Mouse (Mus musculus) kidney, adult 10 weeks (tissue): ENCODE results near the gene Otoa. TPM values are rescaled to one million over a fixed set of nuclear protein-coding genes. Genes with fewer than 3 reads are reported as not detected.

Experiments
- polyA plus RNA-seq: library from polyadenylated mRNA; stranded (reverse); fragments of 350-450 nt; fragmentation: Illumina TruSeq; extraction: RNeasy Lipid Tissue Mini Kit (QIAGEN cat#74804); gene quantifications from one replicate; pipeline ENCODE4 v1.2.3, GENCODE M21; 2014; ENCODE audit warnings: low read depth, low replicate concordance

The Otoa gene
- polyA plus RNA-seq = not detected

GRCm38 (mm10) chr7:121081350-121081749, at the start of gene Otoa:
Gene Otoa (plus strand): TSS chr7:121081650.

GRCm38 (mm10) chr7:121033856-121034652, 47.4 kb upstream of the Otoa start, which contains the start of gene Mettl9:
Gene Mettl9 (plus strand): TSS chr7:121034445.

DNA sequence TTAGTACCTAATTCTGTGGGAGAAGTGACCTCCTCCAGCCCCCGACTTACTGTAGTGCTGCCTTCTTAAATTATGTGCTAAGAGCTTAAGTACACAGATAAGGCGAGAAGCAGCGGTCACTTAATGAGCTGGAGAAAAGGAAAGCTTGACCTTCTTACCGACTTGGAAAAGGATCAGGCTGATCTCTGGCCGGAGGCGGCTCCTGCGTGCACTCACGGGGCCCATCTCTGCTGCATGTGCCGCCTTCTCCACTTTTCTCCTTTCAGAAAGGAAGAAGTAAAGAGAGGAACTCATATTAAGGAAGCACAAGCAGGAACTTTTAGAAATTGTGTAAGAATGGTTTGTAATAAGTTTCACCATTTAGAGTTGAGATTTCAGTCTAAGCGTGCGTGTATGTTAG, 7.2 kb upstream of the Otoa start, which contains the start of gene Igsf6:
Gene Igsf6 (minus strand): TSS at position 292 of the 400 bp plus-strand sequence.

Other genes with a start within 250 kb of the Otoa start
- 0.89 TPM for gene Eef2k, start 238.8 kb upstream of the Otoa start, polyA plus RNA-seq
- gene Polr3e, start 163.9 kb upstream of the Otoa start, polyA plus RNA-seq = 17.1 TPM
- 55.7 TPM for gene Cdr2, start 99.3 kb upstream of the Otoa start, polyA plus RNA-seq
- gene Mfsd13b, start 99.1 kb upstream of the Otoa start, polyA plus RNA-seq = 1.7 TPM
- gene Mettl9, start 47.2 kb upstream of the Otoa start, polyA plus RNA-seq = 414 TPM
- gene Igsf6, start 7.1 kb upstream of the Otoa start, polyA plus RNA-seq = 2.6 TPM